15 mouse cellular contexts compared by ENCODE assay signal in the genomic region with DNA sequence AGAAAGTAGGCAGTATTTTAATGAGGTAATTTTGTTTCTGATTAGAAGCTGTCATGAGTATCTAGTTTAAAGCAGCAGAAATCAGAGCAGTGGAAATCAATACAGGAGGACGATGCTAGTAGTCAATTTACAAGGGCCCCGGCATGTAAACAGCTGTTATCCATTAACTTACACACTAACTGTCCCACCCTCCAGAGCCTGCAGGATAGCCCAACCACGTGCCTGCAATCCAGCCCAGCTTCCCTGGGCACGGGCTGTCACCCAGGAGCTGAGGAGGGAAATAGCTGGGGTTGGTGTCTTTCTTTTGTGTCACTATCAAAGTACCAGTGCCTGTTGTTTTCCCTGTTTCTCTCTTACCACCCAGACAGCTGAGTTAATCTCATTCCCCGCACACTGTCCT. TPM values are rescaled to one million over a fixed set of nuclear protein-coding genes. Genes with fewer than 3 reads are reported as not detected.
DNase-seq lines count a peak whose midpoint lies in the region; ATAC-seq and TF ChIP-seq lines count a peak whose summit lies in the region.
"Had no signal": no experiment of that assay in that cellular context is flagged by ENCODE, and none has a peak within 500 bp of the region (broad histone marks: within the 10 kb centered on the region; RNA-seq: fewer than 3 reads in every experiment).

No protein-coding gene starts in this region.

- ATAC-seq in kidney, embryonic 15.5 days (replicated peaks; ENCODE audit: low FRiP score): peak; percentile 85
- peak; percentile 49; the same call in 1 of the 2 replicates for ATAC-seq in liver, embryonic 11.5 days (replicated peaks; ENCODE audit: low FRiP score)

- H3K27ac ChIP-seq in gastrocnemius, adult 2 months: peak overlapping the region; percentile 75
- peak overlapping the region; percentile 67 for H3K27ac ChIP-seq in kidney, embryonic 15.5 days
- no peak overlapping the region for H3K27ac ChIP-seq in liver, embryonic 11.5 days (ENCODE audit: low read depth, low read length)
- H3K27ac ChIP-seq: limb, embryonic 13.5 days; stomach, embryonic 15.5 days had no signal

- peaks cover 31% of the 10 kb centered on the region for H3K4me1 ChIP-seq in kidney, embryonic 15.5 days
- peaks cover 3% of the 10 kb centered on the region; the same call in 1 of the 2 replicates for H3K4me1 ChIP-seq in liver, embryonic 11.5 days (replicated peaks; ENCODE audit: control insufficient read depth, insufficient read depth, low read length)

- intact Hi-C loops in gastrocnemius, adult 2 months (cut with DNase I): loop anchor here (5.0 kb wide), 1 partner anchor 55 kb away; no protein-coding TSS in a partner anchor
- intact Hi-C loops in gastrocnemius, postnatal 36 days (cut with DNase I): no loop called here

- no peak overlapping the region for H3K4me2 ChIP-seq in kidney, embryonic 15.5 days
- no peak overlapping the region for H3K4me2 ChIP-seq in liver, embryonic 11.5 days
- H3K4me2 ChIP-seq: heart, embryonic 11.5 days; limb, embryonic 13.5 days; stomach, embryonic 15.5 days had no signal

- H3K4me3 ChIP-seq in gastrocnemius, adult 2 months: no peak overlapping the region
- H3K4me3 ChIP-seq in kidney, embryonic 15.5 days (replicated peaks): no peak overlapping the region
- H3K4me3 ChIP-seq in liver, embryonic 11.5 days (ENCODE audit: low read depth, low read length): no peak overlapping the region
- H3K4me3 ChIP-seq: limb, embryonic 13.5 days; myocyte; stomach, embryonic 15.5 days had no signal

- no peaks in the 10 kb centered on the region for H3K36me3 ChIP-seq in kidney, embryonic 15.5 days
- H3K36me3 ChIP-seq in liver, embryonic 11.5 days (ENCODE audit: control insufficient read depth, insufficient read depth, low read length): no peaks in the 10 kb centered on the region
- H3K36me3 ChIP-seq: limb, embryonic 13.5 days; stomach, embryonic 15.5 days had no signal

- H3K9ac ChIP-seq in kidney, embryonic 15.5 days: no peak overlapping the region
- no peak overlapping the region for H3K9ac ChIP-seq in liver, embryonic 11.5 days (ENCODE audit: low read depth, low read length)
- H3K9ac ChIP-seq: limb, embryonic 13.5 days; stomach, embryonic 15.5 days had no signal

- TF ChIP-seq CTCF in gastrocnemius, adult 2 months (IDR thresholded peaks at IDR 0.05): no peak

- no peak for DNase-seq in gastrocnemius, adult 2 months
- DNase-seq in gastrocnemius, postnatal 36 days: no peak
- peak; percentile 27 for DNase-seq in embryo, embryonic 9.5 days (ENCODE audit: extremely low spot score)
- no peak for DNase-seq in liver, embryonic 11.5 days (ENCODE audit: low spot score)
- DNase-seq in adrenal gland, postnatal 14 days: no peak
- no peak for DNase-seq in thymus, postnatal 36 days
- no peak for DNase-seq in heart, adult 8-10 months (ENCODE audit: low spot score)
- DNase-seq: cerebellum, adult 9-11 months; layer of hippocampus, adult 9-11 months had no signal

- H3K27me3 ChIP-seq in kidney, embryonic 15.5 days: peaks cover 19% of the 10 kb centered on the region
- H3K27me3 ChIP-seq in liver, embryonic 11.5 days (replicated peaks; ENCODE audit: control insufficient read depth, insufficient read depth, low read length): peaks cover 20% of the 10 kb centered on the region

- WGBS in kidney, embryonic 15.5 days: 19% methylated on average over 5 of the region's 5 CpGs
- WGBS in liver, embryonic 11.5 days: 25% methylated on average over 5 of the region's 5 CpGs

- H3K9me3 ChIP-seq in kidney, embryonic 15.5 days (replicated peaks): no peaks in the 10 kb centered on the region
- H3K9me3 ChIP-seq in liver, embryonic 11.5 days (ENCODE audit: control insufficient read depth, low read length): no peaks in the 10 kb centered on the region
- H3K9me3 ChIP-seq: limb, embryonic 13.5 days; stomach, embryonic 15.5 days had no signal

RNA-seq across cellular contexts. Expression of gene Bmp6, which starts 7.1 kb away (rescaled TPM):
- 10 to 100 TPM; 11.2 to 11.3 TPM for total RNA-seq in gastrocnemius, adult 2 months (2021)
- total RNA-seq in gastrocnemius, postnatal 36 days (2021): 10 to 100 TPM in 1 of 2 experiments, 1 to 10 TPM in 1; 9.3 to 10.3 TPM
- polyA plus RNA-seq in kidney, embryonic 15.5 days (2015; fragmentation: Nextera tagmentation; extraction: Ambion mirVana): 1.7 and 2.5 TPM in 2 replicates
- polyA plus RNA-seq in liver, embryonic 11.5 days (2014; fragmentation: Nextera tagmentation; extraction: Ambion mirVana): 0.27 and 0.57 TPM in 2 replicates
- total RNA-seq in adrenal gland, postnatal 14 days (2021): 9.6 and 12.5 TPM in 2 replicates
- 10 to 100 TPM; 23.9 to 27.7 (median 24.9) TPM for total RNA-seq in heart, adult 8-10 months (2022)
- total RNA-seq: megakaryocyte progenitor cell, adult 5-6 weeks had no signal
